Mouse (Mus musculus): ENCODE measurements around the gene Fancl. TPM values are rescaled to one million over a fixed set of nuclear protein-coding genes. Genes with fewer than 3 reads are reported as not detected.

The Fancl gene
- polyA plus RNA-seq, 1 experiment from 2014 or later, result 29.0 TPM

DNA sequence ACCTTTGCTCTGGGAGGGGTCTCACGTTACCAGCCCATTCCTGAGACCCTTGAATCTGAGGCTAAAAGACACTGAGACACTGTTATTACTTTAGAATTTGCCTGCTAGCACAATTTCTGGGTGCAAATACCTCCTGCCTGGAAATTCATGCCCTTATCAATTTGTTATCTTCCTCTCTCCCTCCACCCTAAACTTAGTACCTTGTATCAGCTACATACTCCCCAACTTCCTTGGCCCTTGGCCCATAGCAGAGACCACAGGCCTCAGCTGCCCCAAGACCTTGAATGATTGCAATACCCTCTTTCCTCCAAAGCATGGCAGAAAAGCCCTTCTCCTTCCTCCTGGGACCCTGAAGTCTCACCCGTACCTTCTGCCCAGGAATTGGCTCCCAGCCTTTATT lies 65.3 kb downstream of the Fancl start:
- Histone ChIP-seq H3K9ac (ENCODE audit: low read length) (no peak overlapping the region), H3K36me3 (ENCODE audit: control insufficient read depth, insufficient read depth, low read length) (no peaks in the 10 kb centered on the region; the same call in 1 of the 2 replicates), H3K4me2 (ENCODE audit: low read length) (no peak overlapping the region), H3K9me3 (ENCODE audit: control insufficient read depth, low read length) (0 out of 2 replicates have a peak, but pooled peaks cover 3% of the 10 kb centered on the region), H3K4me3 (ENCODE audit: low read depth, low read length) (no peak overlapping the region), H3K27ac (ENCODE audit: low read depth) (no peak overlapping the region), H3K27me3 (replicated peaks; ENCODE audit: control insufficient read depth, insufficient read depth, low read length) (no peaks in the 10 kb centered on the region), H3K4me1 (replicated peaks; ENCODE audit: control insufficient read depth, insufficient read depth, low read length) (no peaks in the 10 kb centered on the region)
- no peak for ATAC-seq (replicated peaks; ENCODE audit: low FRiP score, low TSS enrichment, low read depth)
- 90% methylated on average over 2 of the region's 2 CpGs for WGBS
- DNase-seq (ENCODE audit: low spot score), result no peak

DNA sequence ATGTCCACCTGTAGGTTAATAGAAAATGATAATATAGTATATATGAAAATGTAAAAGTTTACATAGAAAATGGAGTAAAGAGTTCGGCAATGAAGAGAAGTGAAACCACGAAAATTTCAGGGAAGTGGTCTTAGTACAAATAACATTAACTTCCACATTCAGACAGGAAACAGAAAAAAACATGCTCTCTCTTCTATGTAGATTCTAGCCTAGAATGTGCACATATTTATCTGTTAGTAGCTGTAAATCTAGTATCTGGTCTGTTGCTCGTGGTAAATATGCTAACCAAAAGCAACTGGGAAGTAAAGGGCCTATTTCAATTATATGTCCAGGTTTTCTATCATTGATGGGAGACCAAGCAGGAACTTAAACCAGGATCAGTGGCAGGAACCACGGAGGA lies 66.8 kb downstream of the Fancl start:
- no peak overlapping the region for H3K4me3 ChIP-seq (ENCODE audit: low read depth, low read length)
- ATAC-seq (replicated peaks; ENCODE audit: low FRiP score, low TSS enrichment, low read depth) (no peak), DNase-seq (ENCODE audit: low spot score) (no peak)
- no peaks in the 10 kb centered on the region; the same call in 1 of the 2 replicates for H3K36me3 ChIP-seq (ENCODE audit: control insufficient read depth, insufficient read depth, low read length)
- H3K4me2 ChIP-seq (ENCODE audit: low read length), result no peak overlapping the region
- no peaks in the 10 kb centered on the region for H3K27me3 ChIP-seq (replicated peaks; ENCODE audit: control insufficient read depth, insufficient read depth, low read length)
- H3K9me3 ChIP-seq (ENCODE audit: control insufficient read depth, low read length), result no peaks in the 10 kb centered on the region
- 86% methylated on average over 4 of the region's 4 CpGs for WGBS
- no peak overlapping the region for H3K9ac ChIP-seq (ENCODE audit: low read length)
- no peak overlapping the region for H3K27ac ChIP-seq (ENCODE audit: low read depth)
- no peaks in the 10 kb centered on the region for H3K4me1 ChIP-seq (replicated peaks; ENCODE audit: control insufficient read depth, insufficient read depth, low read length)

- Histone ChIP-seq H3K4me2 (ENCODE audit: low read length) (no peak overlapping the region), H3K36me3 (ENCODE audit: control insufficient read depth, insufficient read depth, low read length) (no peaks in the 10 kb centered on the region; the same call in 1 of the 2 replicates), H3K4me1 (replicated peaks; ENCODE audit: control insufficient read depth, insufficient read depth, low read length) (no peaks in the 10 kb centered on the region), H3K9ac (ENCODE audit: low read length) (no peak overlapping the region), H3K27ac (ENCODE audit: low read depth) (no peak overlapping the region), H3K9me3 (ENCODE audit: control insufficient read depth, low read length) (no peaks in the 10 kb centered on the region), H3K27me3 (replicated peaks; ENCODE audit: control insufficient read depth, insufficient read depth, low read length) (no peaks in the 10 kb centered on the region), H3K4me3 (ENCODE audit: low read depth, low read length) (no peak overlapping the region)
- 85% methylated on average over 4 of the region's 4 CpGs for WGBS
- ATAC-seq (replicated peaks; ENCODE audit: low FRiP score, low TSS enrichment, low read depth) (no peak), DNase-seq (ENCODE audit: low spot score) (no peak)
Observed at GRCm38 (mm10) chr11:26454081-26454480, 68.1 kb downstream of the Fancl start.

- no peak overlapping the region for H3K4me2 ChIP-seq (ENCODE audit: low read length)
- WGBS, result 87% methylated on average over 6 of the region's 6 CpGs
- ATAC-seq (replicated peaks; ENCODE audit: low FRiP score, low TSS enrichment, low read depth) (no peak), DNase-seq (ENCODE audit: low spot score) (no peak)
- H3K36me3 ChIP-seq (ENCODE audit: control insufficient read depth, insufficient read depth, low read length), result peaks cover 25% of the 10 kb centered on the region
- no peaks in the 10 kb centered on the region for H3K4me1 ChIP-seq (replicated peaks; ENCODE audit: control insufficient read depth, insufficient read depth, low read length)
- no peaks in the 10 kb centered on the region for H3K27me3 ChIP-seq (replicated peaks; ENCODE audit: control insufficient read depth, insufficient read depth, low read length)
- H3K9ac ChIP-seq (ENCODE audit: low read length), result no peak overlapping the region
- H3K27ac ChIP-seq (ENCODE audit: low read depth), result no peak overlapping the region
- no peak overlapping the region for H3K4me3 ChIP-seq (ENCODE audit: low read depth, low read length)
- H3K9me3 ChIP-seq (ENCODE audit: control insufficient read depth, low read length), result no peaks in the 10 kb centered on the region
Observed at GRCm38 (mm10) chr11:26477037-26477739, 91.3 kb downstream of the Fancl start.

DNA sequence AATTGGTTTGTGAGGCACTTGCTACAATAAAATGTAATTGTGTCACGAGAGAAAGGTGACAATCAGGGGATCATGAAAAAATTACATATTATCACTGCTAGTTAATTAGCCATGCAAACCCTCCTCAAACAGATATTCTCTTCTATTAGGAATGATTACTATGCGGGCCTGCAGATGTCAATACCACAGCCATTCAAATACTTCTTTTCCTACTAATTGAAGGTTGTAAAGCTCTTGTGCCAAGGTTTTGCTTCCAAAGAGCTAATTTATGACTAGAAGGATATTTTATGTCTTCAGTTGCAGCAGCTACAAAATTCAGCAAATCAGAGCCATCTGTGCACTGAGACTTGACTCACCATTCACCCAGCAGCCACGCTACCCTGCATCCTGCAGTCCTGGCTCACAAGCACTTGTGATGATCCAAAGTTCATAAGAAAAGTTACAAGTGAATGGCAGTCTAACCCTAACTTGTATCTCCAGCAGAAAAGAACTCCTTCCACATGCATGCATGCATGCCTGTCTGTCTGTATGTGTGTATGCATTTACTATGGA lies 95.8 kb downstream of the Fancl start:
- H3K27ac ChIP-seq (ENCODE audit: low read depth), result no peak overlapping the region
- H3K4me2 ChIP-seq (ENCODE audit: low read length), result no peak overlapping the region
- no peak overlapping the region for H3K4me3 ChIP-seq (ENCODE audit: low read depth, low read length)
- no peaks in the 10 kb centered on the region for H3K27me3 ChIP-seq (replicated peaks; ENCODE audit: control insufficient read depth, insufficient read depth, low read length)
- no peaks in the 10 kb centered on the region; the same call in 1 of the 2 replicates for H3K36me3 ChIP-seq (ENCODE audit: control insufficient read depth, insufficient read depth, low read length)
- no peaks in the 10 kb centered on the region for H3K9me3 ChIP-seq (ENCODE audit: control insufficient read depth, low read length)
- DNase-seq (ENCODE audit: low spot score) (no peak), ATAC-seq (replicated peaks; ENCODE audit: low FRiP score, low TSS enrichment, low read depth) (no peak)
- 83% methylated on average over 3 of the region's 3 CpGs for WGBS
- no peak overlapping the region for H3K9ac ChIP-seq (ENCODE audit: low read length)
- H3K4me1 ChIP-seq (replicated peaks; ENCODE audit: control insufficient read depth, insufficient read depth, low read length), result no peaks in the 10 kb centered on the region

GRCm38 (mm10) chr11:26489761-26490466 lies 104.0 kb downstream of the Fancl start:
- Histone ChIP-seq H3K4me1 (replicated peaks; ENCODE audit: control insufficient read depth, insufficient read depth, low read length) (peaks cover 15% of the 10 kb centered on the region), H3K4me2 (ENCODE audit: low read length) (peak overlapping the region; percentile 20; the same call in 1 of the 2 replicates), H3K27ac (ENCODE audit: low read depth) (peak overlapping the region; percentile 54; the same call in 1 of the 2 replicates), H3K36me3 (ENCODE audit: control insufficient read depth, insufficient read depth, low read length) (no peaks in the 10 kb centered on the region), H3K27me3 (replicated peaks; ENCODE audit: control insufficient read depth, insufficient read depth, low read length) (no peaks in the 10 kb centered on the region), H3K9ac (ENCODE audit: low read length) (no peak overlapping the region), H3K4me3 (ENCODE audit: low read depth, low read length) (no peak overlapping the region), H3K9me3 (ENCODE audit: control insufficient read depth, low read length) (no peaks in the 10 kb centered on the region)
- ATAC-seq (replicated peaks; ENCODE audit: low FRiP score, low TSS enrichment, low read depth) (peak; percentile 78), DNase-seq (ENCODE audit: low spot score) (peak; percentile 64)
- WGBS, result 21% methylated on average over 12 of the region's 12 CpGs

- no peak for ATAC-seq (replicated peaks; ENCODE audit: low FRiP score, low TSS enrichment, low read depth)
- Histone ChIP-seq H3K27me3 (replicated peaks; ENCODE audit: control insufficient read depth, insufficient read depth, low read length) (no peaks in the 10 kb centered on the region), H3K9ac (ENCODE audit: low read length) (no peak overlapping the region), H3K36me3 (ENCODE audit: control insufficient read depth, insufficient read depth, low read length) (no peaks in the 10 kb centered on the region), H3K4me3 (ENCODE audit: low read depth, low read length) (no peak overlapping the region), H3K4me1 (replicated peaks; ENCODE audit: control insufficient read depth, insufficient read depth, low read length) (no peaks in the 10 kb centered on the region), H3K9me3 (ENCODE audit: control insufficient read depth, low read length) (no peaks in the 10 kb centered on the region), H3K27ac (ENCODE audit: low read depth) (no peak overlapping the region), H3K4me2 (ENCODE audit: low read length) (no peak overlapping the region)
- no peak for DNase-seq (ENCODE audit: low spot score)
- 90% methylated on average over 5 of the region's 5 CpGs for WGBS
Observed at GRCm38 (mm10) chr11:26495951-26496350, 110.0 kb downstream of the Fancl start.

DNA sequence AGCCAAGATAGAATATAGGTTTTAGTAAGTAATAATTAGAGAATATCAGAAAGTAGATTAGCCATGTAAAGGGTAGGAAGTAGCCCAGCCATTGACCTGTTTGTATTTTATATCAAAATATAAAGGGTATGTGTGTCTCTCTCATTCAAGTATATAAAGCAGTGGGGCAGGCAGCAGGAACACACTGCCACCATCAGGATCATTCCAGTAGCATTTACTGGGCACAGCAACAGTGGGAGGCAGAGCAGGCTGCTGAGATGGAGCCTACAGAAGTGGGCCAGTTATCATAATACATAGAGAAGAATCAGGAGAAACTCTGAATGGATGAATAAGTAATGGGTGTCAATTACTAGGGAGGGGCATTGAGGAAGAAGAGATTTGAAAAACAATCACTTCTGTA lies 127.7 kb downstream of the Fancl start:
- H3K27ac ChIP-seq (ENCODE audit: low read depth), result no peak overlapping the region
- no peak overlapping the region for H3K4me3 ChIP-seq (ENCODE audit: low read depth, low read length)
- DNase-seq (ENCODE audit: low spot score) (no peak), ATAC-seq (replicated peaks; ENCODE audit: low FRiP score, low TSS enrichment, low read depth) (no peak)
- no peaks in the 10 kb centered on the region for H3K9me3 ChIP-seq (ENCODE audit: control insufficient read depth, low read length)
- no peaks in the 10 kb centered on the region for H3K4me1 ChIP-seq (replicated peaks; ENCODE audit: control insufficient read depth, insufficient read depth, low read length)
- no peaks in the 10 kb centered on the region for H3K27me3 ChIP-seq (replicated peaks; ENCODE audit: control insufficient read depth, insufficient read depth, low read length)
- no peak overlapping the region for H3K4me2 ChIP-seq (ENCODE audit: low read length)
- H3K9ac ChIP-seq (ENCODE audit: low read length), result no peak overlapping the region
- no peaks in the 10 kb centered on the region for H3K36me3 ChIP-seq (ENCODE audit: control insufficient read depth, insufficient read depth, low read length)
